Mouse (Mus musculus) layer of hippocampus, adult 6 months (tissue): ENCODE results near the gene Clec1b. TPM values are rescaled to one million over a fixed set of nuclear protein-coding genes. Genes with fewer than 3 reads are reported as not detected.

ENCODE experiments used
- long read RNA-seq, 2 experiments: library from polyadenylated mRNA; unstranded; transcript quantifications; one replicate each; pipeline ENCODE4 v2.0.0; 2019 to 2020
- polyA plus RNA-seq: library from polyadenylated mRNA; unstranded; fragments of <200 nt; fragmentation: Nextera tagmentation; gene quantifications from 2 replicates; pipeline ENCODE4 v1.2.3, GENCODE M21; 2021

The Clec1b gene
- 0.26 and 0.39 TPM in 2 replicates for polyA plus RNA-seq
- long read RNA-seq, experiment 1, result 0 reads
- long read RNA-seq, experiment 2, result 0 reads

DNA sequence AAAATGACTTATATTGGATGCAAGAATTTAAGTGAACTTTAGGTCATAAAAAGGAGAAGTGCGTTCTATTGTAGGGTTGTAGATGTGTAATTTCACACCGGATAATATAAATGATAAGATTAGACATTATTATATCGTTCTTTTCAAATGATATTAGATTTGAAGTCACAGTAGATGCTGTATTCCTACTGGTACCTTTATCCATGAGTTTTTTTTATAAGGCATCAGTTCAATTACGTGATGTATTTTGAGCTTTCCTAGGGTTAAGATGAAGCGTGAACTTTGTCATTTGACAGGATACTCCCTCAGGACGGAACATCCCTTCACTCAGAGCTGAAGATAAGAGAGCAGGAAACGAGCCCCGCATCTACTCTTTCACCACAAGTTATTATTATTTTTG, at the start of gene Clec1b:
Clec1b (plus strand) TSS at position 301 of the 400 bp plus-strand sequence.

DNA sequence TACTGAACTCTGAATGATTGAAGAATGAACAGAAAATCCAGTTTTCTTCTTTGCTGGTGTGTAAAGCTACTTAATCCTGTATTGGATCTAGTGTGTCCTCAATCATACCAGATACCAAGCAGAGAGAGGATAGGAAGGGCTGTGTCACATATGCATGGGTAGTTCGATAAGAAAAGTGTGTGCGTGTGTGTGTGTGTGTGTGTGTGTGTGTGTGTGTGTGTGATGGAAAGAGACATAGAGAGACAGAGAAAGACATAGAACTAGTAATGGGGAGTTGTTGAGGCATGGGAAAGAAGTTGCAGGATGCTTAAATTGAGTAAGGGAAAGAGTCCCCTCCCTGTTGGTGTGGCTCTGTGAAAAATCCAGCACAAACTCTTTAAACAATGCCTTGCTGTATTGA, 11.3 kb upstream of the Clec1b start, which contains the start of gene Clec12b:
Clec12b (minus strand) TSS at position 101 of the 400 bp plus-strand sequence.

DNA sequence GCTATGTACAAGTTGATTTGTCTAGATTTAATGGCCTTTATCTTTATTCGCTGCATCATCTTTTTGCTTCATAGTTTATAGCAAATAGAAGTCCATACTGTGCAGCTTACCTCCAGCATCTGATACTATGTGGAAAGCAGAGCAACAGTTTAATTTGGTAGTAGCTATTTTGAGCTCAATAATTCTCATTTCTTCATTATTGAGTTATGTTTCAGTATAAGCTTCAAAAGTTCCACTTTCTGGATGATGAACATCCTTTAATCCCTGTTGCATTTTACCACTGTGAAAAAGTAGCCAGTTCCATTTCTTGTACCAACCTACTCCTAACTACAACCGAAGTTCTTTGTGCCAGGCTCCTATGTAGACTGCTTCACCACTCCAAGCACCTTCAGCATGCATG, 11.5 kb downstream of the Clec1b start, which contains the start of gene Clec9a:
Clec9a (plus strand) TSS at position 301 of the 400 bp plus-strand sequence.

DNA sequence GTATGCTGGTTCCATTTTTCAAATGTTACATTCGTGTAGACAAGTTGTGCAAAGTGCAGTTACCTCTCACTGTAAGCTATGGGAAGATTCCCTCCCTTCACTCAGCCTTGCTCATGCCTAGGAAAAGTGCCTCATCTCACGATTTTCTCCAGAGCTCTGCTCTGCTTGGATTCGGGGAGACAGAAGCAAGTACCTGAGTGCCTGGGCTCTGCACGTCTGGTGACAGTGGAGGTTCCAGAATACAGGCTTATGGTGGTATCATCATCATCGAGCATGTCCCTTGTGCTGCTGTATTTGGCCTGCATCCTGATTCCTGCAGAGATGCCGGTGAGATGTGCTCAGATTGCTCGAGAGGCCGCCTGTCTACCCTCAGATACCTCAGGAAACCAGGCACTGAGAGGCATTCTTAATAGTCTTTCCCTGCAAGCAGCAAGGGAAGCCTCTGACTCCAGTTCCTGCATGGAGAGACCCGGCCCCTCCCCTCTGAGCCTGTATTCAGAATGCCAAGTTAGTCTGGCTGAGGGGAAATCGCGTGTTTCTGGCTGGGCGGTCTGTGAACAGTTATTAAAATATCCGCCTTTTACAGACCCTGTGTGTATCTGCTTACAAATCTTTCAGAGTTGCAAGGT, 54.4 kb downstream of the Clec1b start, which contains the start of gene Clec1a:
Clec1a (minus strand) TSS at position 590 of the 629 bp plus-strand sequence.

Other genes with a start within 250 kb of the Clec1b start
- 0.43 and 0.64 TPM in 2 replicates for gene Clec2d, start 216.7 kb upstream of the Clec1b start, polyA plus RNA-seq
- not detected in 2 replicates for gene Cd69, start 121.9 kb upstream of the Clec1b start, polyA plus RNA-seq
- not detected in 2 replicates for gene 4922502D21Rik, start 65.5 kb upstream of the Clec1b start, polyA plus RNA-seq
- 0.05 and 0.20 TPM in 2 replicates for gene Clec12a, start 54.6 kb upstream of the Clec1b start, polyA plus RNA-seq
- 0.10 TPM in 1 of 2 replicates, not detected in the other for gene Clec12b, start 11.4 kb upstream of the Clec1b start, polyA plus RNA-seq
- gene Clec9a, start 11.6 kb downstream of the Clec1b start, polyA plus RNA-seq, result 0.06 TPM in 1 of 2 replicates, not detected in the other
- gene Clec1a, start 54.7 kb downstream of the Clec1b start, polyA plus RNA-seq, result 1.2 and 1.5 TPM in 2 replicates
- 0.06 TPM in 1 of 2 replicates, not detected in the other for gene Olr1, start 109.9 kb downstream of the Clec1b start, polyA plus RNA-seq
- not detected in 2 replicates for gene Tmem52b, start 115.3 kb downstream of the Clec1b start, polyA plus RNA-seq
- 426 and 542 TPM in 2 replicates for gene Gabarapl1, start 135.9 kb downstream of the Clec1b start, polyA plus RNA-seq
- gene Klre1, start 180.6 kb downstream of the Clec1b start, polyA plus RNA-seq, result not detected in 2 replicates
- 0.23 TPM in 1 of 2 replicates, not detected in the other for gene Klrd1, start 194.5 kb downstream of the Clec1b start, polyA plus RNA-seq
- gene Klrk1, start 226.6 kb downstream of the Clec1b start, polyA plus RNA-seq, result not detected in 2 replicates
- not detected in 2 replicates for gene Klrc3, start 246.0 kb downstream of the Clec1b start, polyA plus RNA-seq